Mouse (Mus musculus): Measurements from ENCODE around the gene Tnk2. TPM values are rescaled to one million over a fixed set of nuclear protein-coding genes. Genes with fewer than 3 reads are reported as not detected.

Tnk2 gene
- total RNA-seq, 1 experiment from 2014 or later = 11.7 TPM

DNA sequence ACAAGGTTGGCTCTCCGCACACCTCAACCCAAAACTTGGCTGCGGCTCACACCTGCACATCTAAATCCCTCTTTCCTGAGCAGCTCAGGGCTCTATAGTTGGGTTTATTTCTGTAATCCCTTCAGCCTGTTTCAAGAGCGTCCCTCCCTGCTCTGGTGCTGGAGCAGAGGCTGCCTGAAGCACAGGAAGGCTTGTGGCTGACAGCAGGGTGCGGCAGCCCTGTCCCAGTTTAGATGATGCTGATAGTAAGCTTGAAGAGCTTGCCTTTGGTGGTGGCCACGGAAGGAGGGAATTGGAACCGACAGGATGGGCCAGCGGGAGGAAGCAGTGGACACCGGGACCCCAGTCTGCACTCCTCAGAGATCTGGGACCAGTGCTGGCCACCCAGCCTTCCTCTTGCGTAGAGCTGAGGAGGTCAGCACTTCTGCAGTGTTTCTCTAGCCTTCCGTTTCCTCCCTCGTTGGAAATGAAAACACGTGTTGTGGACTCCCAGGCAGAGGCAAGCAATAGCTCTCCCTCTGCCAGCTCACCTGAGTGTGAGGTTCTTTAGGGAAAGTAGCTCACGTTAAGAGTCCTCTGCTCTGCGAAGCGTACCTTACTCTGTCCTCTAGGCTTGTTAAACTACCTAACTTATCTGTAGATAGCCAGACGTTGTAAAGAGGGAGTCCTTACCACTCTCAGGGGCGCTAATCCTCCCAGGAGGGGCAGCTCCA, 63.6 kb downstream of the Tnk2 start:
- peak; percentile 55 for ATAC-seq (replicated peaks; ENCODE audit: low read depth, poor library complexity, severe bottlenecking)

DNA sequence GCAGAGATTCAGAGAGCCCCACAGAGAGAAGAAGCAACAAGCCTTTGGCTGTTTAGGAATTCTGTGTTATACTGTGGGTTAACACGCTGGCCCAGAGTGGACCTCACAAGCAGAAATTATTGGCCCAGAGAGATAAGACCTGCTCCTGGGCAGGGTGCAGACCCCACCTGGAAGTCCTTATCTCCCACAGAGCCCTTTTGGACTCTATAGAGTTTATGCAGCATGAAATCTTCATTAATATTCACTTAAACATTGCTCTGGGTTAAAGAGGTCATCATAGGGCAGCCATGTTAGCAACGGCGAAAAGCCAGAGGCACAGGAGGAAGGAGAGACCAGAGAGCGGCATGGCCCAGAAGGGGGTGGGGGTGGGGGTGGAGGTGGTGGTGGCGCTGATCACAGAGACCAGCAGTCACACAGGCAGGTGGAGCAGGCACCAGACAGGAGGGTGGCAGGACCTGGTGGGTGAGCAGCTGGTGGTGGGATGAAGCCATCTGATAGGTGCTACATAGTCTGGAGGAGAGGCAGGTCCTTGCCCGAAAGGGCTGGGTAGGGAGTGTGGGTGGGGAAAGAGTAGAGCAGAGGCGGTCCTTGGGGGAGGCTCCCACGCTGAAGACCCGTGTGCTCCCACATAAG, 64.3 kb downstream of the Tnk2 start:
- ATAC-seq (replicated peaks; ENCODE audit: low read depth, poor library complexity, severe bottlenecking) = no peak

DNA sequence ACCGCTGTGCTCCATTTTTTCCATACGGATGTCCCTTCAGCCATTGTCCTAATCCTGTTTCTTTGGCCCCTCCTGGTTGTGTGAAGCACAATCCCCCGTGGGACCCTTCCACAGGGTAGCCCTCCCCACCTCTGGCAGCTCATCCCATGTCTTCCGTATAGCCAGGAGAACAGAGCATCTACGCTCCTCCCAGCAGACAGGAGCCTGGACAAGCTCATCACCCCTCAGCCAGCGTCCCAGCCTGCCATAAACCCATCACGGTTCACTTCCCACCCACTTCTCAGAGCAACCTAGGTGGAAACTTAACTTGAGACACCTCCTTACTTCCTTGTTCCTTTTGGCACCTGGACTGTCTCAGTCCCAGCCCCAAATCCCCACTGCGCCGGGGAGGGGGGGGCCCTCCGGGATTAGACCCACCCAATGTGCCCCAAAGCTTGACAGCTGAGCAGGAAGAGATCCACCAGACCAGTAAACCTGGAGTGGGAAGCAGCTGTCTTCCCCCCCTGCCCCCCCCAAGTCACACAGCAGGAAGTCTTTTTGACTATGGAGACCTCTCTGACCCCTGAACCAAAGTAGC, 64.9 kb downstream of the Tnk2 start:
- ATAC-seq (replicated peaks; ENCODE audit: low read depth, poor library complexity, severe bottlenecking) = no peak

DNA sequence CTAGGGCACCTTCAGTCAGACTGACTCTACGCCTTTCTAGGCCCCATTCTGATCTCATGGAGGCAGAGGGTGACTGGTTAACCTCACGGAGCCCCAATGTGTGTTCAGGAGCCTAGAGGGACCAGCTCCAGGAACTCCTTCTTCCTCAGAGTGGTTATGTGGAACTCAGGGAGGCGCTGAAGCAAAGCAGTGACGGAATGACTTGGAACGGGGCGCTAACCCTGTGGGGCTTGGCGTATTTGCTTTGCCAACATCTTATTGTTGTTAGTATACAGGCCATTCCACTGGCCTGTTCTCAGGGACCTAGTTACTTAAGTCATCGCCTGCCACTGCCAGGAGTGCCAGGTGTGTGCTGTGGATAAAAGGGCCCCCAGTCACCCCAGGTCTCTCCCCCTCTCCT, 65.4 kb downstream of the Tnk2 start:
- ATAC-seq (replicated peaks; ENCODE audit: low read depth, poor library complexity, severe bottlenecking) = no peak

DNA sequence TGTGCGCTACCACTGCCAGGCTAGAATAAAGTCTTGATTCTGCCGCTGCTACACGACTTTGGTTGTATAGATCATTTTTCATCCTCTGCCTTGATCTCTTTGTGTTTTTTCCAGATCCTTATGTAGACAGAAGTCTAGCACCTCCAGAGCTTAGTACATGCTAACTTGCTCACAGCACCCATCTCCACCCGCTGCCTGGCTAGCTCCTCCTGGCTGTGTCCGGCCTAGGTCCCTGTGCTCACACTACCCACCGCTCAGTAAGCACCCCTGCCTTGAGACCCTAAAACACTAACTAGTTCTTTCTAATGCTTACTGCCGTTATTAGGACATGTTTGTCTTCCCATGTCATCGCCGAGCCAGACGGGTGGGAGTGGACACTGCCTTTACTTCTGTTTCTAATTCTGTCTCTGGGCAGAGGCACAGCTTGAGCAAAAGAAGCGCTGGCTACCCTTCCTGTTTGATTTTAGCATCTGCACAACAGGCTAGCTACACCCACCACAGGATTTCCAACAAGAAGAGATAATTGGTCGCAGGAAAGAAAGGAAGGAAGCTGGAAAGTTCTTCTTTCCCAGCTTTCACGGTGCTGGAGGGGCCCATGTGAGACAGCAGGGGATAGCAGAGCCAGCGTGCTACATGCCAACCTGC, 66.9 kb downstream of the Tnk2 start:
- no peak for ATAC-seq (replicated peaks; ENCODE audit: low read depth, poor library complexity, severe bottlenecking)

DNA sequence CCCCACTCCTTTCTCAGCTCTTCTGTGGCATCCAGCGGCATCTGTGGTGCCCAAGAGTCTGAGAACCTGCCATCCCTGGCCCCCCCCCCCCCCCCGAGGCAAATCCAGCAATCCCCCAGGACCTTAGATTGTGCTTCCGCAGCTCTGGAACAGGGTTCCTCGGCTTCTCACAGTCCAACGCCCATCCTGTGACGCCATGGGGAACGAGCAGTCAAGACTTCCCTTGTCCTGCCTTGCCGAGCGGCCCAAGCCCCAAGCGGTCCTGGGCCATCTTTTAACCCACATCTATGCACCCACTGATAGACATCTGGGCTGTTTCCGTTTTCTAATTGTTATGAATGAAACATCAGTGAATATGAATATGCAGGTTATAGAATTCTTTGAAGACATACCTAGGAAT, 68.5 kb downstream of the Tnk2 start:
- no peak for ATAC-seq (replicated peaks; ENCODE audit: low read depth, poor library complexity, severe bottlenecking)

DNA sequence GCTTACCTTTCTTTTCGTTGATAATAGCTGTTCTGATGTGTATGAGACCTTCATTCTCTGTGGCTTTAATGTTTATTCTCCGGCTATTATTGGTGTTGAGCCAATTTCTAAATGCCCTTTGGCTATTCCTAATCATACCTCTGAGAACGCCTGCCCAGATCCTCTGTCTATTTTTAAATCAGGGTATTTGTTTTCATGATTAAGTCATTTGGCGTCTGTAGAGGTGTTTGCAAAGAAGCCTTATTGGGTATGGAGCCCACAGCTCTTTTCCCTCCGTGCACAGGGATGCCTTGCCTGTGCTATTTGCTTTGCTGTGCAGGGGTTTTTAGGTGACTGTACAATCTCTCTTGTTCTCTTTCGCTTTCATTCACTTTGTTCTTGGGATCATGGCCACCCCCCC, 69.9 kb downstream of the Tnk2 start:
- no peak for ATAC-seq (replicated peaks; ENCODE audit: low read depth, poor library complexity, severe bottlenecking)

DNA sequence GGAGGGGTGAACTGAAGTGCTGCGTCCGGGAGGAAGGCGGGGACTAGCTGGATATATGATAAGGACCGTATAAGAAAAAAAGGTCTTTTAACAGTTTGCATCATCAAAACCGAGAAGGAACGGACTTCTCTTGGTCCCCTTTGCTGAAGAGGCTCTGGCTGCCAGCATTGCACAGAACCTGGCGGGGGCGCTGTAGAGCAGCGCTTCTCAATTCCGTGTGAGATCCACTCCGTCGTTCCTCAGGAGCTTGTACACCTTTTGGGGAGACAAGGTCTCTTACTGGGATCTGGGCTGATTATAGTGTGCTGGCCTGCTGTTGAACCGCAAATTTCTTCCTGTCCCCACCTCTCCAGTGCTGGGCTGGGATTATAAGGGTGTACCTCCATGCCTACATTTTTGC, 71.7 kb downstream of the Tnk2 start:
- peak; percentile 50; the same call in 1 of the 2 replicates for ATAC-seq (replicated peaks; ENCODE audit: low read depth, poor library complexity, severe bottlenecking)

DNA sequence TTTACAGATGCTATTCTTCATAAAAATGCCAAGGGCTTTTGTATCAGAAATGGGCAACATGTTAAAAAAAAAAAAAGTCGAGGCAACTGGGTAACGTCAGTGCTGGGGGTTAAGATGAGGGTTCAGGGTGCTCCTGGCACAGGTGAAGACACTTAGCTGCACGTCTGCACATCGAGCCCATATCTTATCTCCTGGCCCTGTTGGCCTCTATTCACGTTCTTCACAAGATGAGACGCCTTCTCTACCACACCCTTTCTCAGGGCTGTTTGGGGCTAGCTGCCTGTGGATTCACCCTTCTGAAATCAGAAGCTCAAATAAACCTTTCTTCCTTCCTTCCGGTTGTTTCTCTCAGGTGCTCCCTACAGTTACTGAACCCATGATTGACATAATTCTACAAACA, 79.5 kb downstream of the Tnk2 start:
- ATAC-seq (replicated peaks; ENCODE audit: low read depth, poor library complexity, severe bottlenecking) = no peak

DNA sequence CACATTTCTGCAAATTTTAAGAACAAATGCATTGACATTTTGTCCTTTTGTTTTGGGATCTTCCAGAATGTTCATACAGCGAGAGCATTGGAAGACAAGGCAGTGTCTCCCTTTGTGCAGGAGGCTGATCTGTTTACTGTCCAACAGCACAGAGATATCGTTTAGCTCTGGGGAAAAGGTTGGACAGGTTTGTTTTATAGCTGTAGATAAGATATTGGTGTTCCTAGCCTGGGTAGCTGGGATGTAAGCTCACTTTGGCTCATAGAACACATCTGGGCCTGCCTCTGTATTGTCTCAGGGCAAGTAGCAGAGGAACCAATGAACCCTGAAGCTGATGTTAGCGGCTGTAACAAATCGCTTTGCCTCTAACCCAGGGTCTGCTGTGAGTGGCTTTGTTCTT, 80.1 kb downstream of the Tnk2 start:
- no peak for ATAC-seq (replicated peaks; ENCODE audit: low read depth, poor library complexity, severe bottlenecking)

DNA sequence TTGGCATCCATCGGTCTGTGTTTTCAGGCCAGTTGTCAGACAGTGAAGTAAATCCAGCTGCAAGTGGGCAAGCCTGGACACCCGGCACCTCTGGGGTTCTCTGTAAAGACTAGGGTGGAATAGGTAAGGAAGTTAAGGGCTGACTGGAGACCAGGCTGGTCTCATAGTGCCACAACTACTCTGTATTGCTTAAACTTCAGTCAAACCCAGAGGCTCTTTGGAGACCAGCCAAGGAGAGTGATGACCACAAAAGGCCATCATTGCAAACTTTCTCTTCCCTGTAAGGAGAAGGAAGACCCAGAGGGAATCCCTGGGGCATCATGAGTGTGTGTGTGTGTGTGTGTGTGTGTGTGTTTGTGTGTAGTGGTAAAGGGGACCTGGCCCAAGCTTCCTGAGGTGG, 80.6 kb downstream of the Tnk2 start:
- no peak for ATAC-seq (replicated peaks; ENCODE audit: low read depth, poor library complexity, severe bottlenecking)

DNA sequence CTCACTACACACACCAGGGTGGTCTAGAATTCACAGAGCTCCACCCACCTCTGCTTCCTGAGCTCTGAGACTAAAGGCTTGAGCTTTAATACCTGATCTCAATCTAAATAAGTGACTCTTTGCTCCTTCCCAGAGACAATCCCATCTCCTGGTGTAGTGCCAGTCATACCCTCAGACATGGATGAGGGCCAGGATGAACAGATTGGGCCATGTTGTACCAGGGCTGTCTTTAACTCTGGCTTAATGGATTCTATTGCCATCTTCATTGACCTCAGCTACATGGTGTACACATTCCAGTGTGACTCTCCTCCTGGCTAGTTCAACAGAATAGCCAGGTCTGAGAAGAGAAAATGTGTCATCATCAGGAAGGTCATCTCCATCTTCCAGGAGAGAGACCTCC, 82.8 kb downstream of the Tnk2 start:
- ATAC-seq (replicated peaks; ENCODE audit: low read depth, poor library complexity, severe bottlenecking) = no peak

DNA sequence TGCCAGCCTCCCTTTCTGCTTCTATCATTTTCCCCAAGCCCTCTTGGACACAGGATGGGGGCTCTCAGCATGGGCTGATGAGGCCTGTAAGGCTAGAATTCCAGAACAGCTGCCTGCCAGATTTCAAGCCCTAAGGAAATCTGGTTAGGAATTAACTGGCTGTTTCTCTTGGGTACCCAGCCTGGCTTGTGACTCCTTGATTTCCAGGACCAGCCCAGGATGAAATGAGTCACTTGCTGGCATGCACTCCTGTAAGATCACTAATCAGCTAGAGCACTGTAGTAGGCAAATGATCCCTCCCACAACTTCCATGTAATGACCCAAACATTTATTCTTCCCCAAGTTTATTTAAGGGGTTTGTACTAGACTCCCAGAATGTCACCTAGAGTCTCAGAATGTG, 84.6 kb downstream of the Tnk2 start:
- ATAC-seq (replicated peaks; ENCODE audit: low read depth, poor library complexity, severe bottlenecking) = no peak

DNA sequence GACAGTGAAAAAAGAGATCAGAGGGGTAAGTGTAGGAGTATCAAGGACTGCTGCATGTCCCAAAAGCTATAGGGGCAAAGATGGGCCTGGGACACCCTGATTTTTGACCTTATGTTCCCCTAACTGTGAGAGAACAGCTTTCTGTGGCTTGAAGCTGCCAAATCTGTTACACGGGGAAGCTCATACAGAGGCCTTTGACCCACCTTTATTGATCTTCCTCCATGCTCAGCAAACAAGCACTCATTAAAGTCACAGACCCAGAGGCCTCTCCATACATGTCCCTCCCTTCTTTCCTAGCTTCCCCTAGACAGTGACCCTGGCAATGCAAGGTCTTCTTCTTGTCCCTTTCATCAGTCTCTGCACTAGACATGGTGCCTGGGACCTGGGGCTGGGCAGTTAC, 85.1 kb downstream of the Tnk2 start:
- no peak for ATAC-seq (replicated peaks; ENCODE audit: low read depth, poor library complexity, severe bottlenecking)

Other genes with a start within 250 kb of the Tnk2 start
- gene Tm4sf19, start 243.4 kb upstream of the Tnk2 start, total RNA-seq (2017) = not detected in 2 replicates
- 39.3 and 43.9 TPM in 2 replicates for gene Tctex1d2, start 224.2 kb upstream of the Tnk2 start, total RNA-seq (2017)
- gene Pcyt1a, start 213.0 kb upstream of the Tnk2 start, total RNA-seq (2017) = 76.7 and 81.5 TPM in 2 replicates
- 0.92 TPM in 1 of 2 replicates, not detected in the other for gene Slc51a, start 156.0 kb upstream of the Tnk2 start, total RNA-seq (2017)
- not detected in 2 replicates for gene Zdhhc19, start 147.6 kb upstream of the Tnk2 start, total RNA-seq (2017)
- gene Tfrc, start 35.0 kb upstream of the Tnk2 start, total RNA-seq (2017) = 133 and 139 TPM in 2 replicates
- gene Muc4, start 92.0 kb downstream of the Tnk2 start, total RNA-seq (2017) = not detected in 2 replicates
- gene Muc20, start 153.6 kb downstream of the Tnk2 start, total RNA-seq (2017) = not detected in 2 replicates
- not detected in 2 replicates for gene Smbd1, start 166.6 kb downstream of the Tnk2 start, total RNA-seq (2017)
- gene Fyttd1, start 233.6 kb downstream of the Tnk2 start, total RNA-seq (2017) = 42.8 and 63.5 TPM in 2 replicates
- gene Rubcn, start 233.9 kb downstream of the Tnk2 start, total RNA-seq (2017) = 11.0 and 12.7 TPM in 2 replicates

All from common myeloid progenitor, adult 5-6 weeks (primary cell).